Mouse (Mus musculus): ENCODE measurements around the gene Ptgfrn.

Ptgfrn gene

DNA sequence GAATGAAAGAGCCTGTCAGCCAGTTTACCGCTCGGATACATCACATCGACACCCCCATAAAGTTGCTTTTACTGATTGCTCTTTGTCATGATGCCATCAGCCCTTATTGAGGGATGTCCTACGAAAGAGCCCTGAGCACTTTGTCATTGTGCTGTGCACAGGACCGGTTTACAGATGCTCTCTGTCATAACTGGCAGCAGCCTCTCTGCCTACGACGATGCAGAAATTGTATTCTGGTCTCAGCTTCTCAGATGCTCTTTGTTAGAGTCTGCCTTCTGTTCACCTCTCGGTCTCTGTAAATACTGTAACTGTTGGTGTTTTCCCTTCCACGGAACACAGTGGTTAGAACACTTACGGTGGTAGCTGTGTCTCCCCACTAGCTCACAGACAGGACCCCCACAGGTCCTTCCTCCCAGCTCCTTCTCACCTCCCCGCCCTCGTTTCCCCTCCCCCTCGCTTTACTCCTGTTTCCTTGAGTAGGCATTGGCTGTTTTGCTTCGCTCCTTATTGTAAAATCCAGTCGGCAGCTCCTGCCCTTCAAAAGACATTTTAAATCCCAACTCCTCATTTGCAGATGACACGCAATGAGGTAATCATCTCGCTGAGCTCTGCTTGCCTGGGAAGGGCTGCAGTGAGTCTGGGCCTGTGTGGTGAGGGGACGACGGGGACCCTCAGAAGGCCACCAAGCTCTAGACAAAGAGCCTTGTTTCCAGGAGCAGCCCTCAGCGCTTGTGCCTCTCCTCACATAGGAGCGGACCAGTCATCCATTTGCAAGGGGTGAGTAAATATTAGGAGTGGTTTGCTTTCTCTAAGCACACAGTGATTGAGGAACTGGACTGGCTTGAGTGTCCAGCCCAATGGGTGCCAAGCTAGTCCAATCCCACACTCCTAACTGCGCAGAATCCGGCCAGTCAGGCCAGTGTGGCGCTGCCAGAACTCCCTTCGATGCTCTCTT is 6.6 kb upstream of the Ptgfrn start:
- DNase-seq (ENCODE audit: low spot score in 2 of 2), result no peak

- no peak for DNase-seq (ENCODE audit: low spot score in 2 of 2)
These were observed 2.4 kb upstream of the Ptgfrn start for GRCm38 (mm10) chr3:101112518-101112894.

- DNase-seq (ENCODE audit: low spot score in 2 of 2), result no peak
These were observed 1.9 kb upstream of the Ptgfrn start for GRCm38 (mm10) chr3:101111848-101112517.

DNA sequence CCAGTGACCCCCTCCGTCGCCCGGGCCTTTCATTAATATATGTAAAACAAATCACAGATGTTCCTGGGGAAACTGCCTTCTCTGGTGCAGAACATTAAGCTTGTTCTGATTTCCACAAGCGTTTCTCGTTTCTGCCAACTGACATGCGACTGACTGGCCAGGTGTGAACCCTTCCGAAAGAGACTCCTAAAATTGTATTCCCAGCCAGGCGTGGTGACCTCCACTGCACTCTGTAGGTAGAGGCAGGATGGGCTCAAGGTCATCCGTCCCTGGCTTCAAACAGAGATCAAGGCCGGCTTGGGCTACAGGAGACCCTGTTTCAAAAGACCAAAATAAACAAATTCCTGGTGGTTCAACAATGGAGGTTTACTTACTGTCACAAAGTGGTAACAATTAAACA is 1.2 kb upstream of the Ptgfrn start:
- no peak for DNase-seq (ENCODE audit: low spot score in 2 of 2)

DNA sequence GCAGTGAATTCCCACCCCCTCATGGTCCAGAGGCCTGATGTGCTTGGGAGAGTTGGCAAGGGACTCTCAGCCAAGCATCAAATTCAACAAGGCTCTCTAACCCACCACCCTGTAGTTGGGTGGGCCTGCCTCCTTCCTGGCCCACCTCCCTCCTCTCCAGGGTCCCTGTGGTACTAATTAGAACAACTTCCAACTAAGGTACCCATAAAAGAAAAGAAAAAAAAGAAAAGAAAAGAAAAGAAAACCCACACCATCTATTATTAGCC is 693 bp upstream of the Ptgfrn start:
- no peak for DNase-seq (ENCODE audit: low spot score in 2 of 2)

DNA sequence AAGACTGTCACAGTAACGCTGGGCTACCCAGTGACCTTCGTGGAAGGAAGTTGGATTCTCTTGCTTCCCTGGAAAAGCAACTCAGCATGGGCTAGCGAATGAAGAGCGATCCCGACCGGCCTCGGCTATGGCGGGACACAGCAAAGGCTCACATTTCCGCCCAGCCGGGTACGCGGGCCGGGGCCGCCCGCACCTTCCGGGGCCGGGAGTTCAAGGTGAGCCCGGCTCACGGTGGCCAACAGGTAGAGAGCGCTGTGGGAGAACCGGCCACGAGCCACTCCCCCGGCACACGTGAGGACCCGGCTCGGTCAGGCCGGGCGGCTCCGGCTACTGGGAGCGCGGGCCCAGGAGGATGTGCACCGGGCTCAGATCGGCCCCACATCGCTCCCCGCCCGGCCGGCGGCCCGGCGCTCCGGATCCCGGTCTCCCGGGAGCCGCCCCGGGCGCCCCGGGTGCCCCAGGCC is 488 bp downstream of the Ptgfrn start:
- no peak for DNase-seq (ENCODE audit: low spot score in 2 of 2)

DNA sequence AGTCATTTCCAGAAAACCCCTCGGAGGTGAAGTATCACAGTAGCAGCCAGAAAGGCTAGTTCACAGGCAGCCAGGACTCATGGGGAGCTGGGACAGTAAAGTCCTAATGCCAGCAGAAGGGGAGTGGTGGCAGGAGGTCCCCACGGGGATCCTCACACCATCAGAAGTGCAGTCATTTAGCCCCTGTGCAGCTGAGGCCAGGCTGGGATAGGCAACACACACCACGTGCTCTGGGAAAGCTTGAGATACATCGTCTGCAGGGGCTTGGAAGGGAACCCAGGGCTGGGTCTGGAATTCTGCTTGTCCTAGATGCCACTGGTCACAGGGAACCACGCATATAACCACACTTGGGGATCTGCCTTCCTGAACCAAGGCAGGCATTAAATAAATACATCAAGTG is 1.2 kb downstream of the Ptgfrn start:
- no peak for DNase-seq (ENCODE audit: low spot score in 2 of 2)

DNA sequence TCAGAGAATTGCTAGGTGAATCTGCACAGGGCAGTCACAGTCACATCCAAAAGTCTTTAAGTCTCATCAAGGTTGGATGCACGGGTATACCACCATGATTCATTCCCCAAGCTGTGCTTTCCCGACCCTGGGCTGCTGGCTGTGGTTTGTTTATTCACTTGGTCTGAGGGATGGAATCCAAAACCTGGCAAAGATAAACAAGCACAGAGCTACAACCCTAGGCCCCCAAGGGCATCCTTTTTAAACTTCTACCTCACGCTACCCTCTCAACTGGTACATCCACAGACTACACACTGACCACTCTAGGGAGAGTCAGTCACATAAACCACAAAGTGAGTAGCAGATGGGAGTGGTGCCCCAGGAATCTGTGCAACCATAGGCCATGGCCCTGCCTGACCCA is 1.8 kb downstream of the Ptgfrn start:
- no peak for DNase-seq (ENCODE audit: low spot score in 2 of 2)

DNA sequence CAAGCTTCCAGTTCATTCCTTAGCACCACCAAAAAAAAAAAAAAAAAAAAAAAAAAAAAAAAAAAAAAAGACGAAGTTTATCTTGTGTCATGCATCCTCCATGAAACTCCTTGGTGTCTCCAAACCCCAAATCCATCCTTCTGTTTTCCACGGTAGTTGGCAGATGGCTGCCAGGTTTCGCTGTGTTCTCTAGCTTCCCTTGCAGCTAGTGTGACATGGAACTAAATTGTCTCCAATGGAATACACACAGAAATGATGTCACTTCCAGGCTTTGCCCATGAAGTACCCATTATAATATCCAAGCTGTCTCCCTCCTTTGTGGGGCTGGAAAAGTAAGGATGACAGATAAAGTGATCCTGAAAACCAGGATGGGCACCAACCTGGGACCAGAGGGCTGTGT is 3.8 kb downstream of the Ptgfrn start:
- DNase-seq (ENCODE audit: low spot score in 2 of 2), result no peak

DNA sequence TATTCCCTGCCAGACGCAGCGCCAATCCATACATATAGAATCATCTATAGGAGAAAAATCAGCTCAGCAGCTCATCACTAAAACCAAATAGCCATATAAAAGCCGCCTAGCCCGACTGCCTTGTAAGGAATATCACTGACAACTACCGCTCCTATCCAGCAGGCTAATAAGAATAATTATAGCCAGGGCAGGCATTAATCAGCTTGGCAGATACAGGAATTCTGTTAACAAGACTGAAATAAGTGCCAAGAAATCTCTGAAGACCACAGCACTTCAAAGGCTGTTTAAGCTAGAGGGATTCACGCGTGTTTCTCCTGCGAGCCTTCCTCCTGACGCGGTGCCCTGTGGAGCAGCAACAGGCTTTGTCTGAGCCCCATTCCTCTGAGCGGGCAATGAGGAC is 4.6 kb downstream of the Ptgfrn start:
- no peak for DNase-seq (ENCODE audit: low spot score in 2 of 2)

DNA sequence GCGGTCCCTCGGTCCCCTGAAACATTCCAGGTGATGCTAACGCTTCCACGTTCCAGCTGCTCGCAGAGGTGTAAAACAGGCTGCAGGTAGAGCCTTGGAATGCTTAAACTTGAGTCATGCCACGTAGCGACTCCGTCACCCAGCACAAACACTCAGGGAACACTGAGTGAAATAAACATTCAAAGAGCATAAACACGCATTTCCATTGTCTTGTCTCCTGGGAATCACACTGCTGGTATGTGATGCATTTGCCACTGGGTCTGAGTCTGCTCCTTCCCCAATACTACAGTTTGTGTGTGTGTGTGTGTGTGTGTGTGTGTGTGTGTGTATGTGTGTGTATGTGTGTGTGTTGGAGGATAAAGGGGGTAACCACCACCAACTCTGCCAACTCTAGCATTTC is 5.2 kb downstream of the Ptgfrn start:
- no peak for DNase-seq (ENCODE audit: low spot score in 2 of 2)

DNA sequence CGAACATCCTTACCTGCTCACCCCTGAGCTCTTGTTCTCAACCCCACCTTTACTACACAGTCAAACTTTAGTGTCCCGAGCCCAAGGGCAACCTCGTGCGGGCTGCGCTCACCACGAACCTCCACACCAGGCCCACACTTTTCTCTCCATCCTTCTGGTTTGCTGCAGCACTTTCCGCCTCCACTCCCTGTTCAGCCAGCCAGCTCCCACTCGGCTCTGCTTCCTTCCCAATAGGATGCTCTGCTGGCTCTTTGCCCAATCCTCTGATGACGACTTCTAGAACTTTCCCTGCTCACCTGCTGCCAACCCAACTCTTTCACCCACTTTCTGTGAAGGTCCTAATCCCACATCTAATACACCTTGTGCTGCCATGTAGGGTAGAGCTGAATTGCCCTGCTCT is 6.3 kb downstream of the Ptgfrn start:
- DNase-seq (ENCODE audit: low spot score in 2 of 2), result peak; percentile 61 to 64

DNA sequence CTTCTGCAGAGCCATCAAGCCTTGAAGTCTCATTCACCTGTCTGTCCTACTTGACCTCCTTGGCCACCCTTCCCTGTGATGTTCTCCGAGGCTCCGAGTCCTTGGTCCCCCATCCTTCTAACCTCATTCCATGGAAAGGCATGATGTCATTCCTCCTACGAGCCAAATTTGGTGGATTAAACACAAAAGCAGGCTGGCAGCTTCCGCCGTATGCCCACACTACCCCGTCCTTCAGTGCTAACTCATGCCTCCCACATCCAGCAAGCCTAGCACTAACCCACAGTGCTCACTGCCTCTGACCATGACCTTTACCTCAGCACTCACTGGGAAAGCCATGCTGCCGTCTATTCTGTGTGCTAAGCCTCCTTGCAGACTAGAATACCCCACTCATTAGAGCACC is 8.0 kb downstream of the Ptgfrn start:
- peak in 1 of 2 experiments; percentile 57 for DNase-seq (ENCODE audit: low spot score in 2 of 2)

- no peak for DNase-seq (ENCODE audit: low spot score in 2 of 2)
These were observed 8.9 kb downstream of the Ptgfrn start for GRCm38 (mm10) chr3:101101184-101101583.

GRCm38 (mm10) chr3:101099701-101100357 is 10.2 kb downstream of the Ptgfrn start:
- no peak for DNase-seq (ENCODE audit: low spot score in 2 of 2)

DNA sequence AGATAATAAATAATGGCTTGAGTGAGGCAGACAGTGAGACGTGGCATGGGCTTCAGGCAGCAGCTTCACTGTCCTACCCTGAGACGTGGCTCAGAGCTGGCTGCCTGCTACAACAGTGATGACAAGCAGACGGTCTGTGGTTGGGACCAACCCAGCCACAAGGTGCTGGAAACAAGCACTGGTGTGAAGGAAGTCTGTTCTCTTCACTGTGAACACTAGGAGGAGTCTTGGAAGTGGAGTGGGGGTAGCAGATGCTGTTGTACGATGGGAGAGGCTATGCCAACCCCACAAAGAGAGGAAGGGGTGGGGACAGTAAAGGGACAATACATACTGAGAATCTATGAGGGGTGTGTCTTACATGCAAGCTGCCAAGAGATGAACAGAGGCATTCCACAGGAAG is 12.0 kb downstream of the Ptgfrn start:
- no peak for DNase-seq (ENCODE audit: low spot score in 2 of 2)

DNA sequence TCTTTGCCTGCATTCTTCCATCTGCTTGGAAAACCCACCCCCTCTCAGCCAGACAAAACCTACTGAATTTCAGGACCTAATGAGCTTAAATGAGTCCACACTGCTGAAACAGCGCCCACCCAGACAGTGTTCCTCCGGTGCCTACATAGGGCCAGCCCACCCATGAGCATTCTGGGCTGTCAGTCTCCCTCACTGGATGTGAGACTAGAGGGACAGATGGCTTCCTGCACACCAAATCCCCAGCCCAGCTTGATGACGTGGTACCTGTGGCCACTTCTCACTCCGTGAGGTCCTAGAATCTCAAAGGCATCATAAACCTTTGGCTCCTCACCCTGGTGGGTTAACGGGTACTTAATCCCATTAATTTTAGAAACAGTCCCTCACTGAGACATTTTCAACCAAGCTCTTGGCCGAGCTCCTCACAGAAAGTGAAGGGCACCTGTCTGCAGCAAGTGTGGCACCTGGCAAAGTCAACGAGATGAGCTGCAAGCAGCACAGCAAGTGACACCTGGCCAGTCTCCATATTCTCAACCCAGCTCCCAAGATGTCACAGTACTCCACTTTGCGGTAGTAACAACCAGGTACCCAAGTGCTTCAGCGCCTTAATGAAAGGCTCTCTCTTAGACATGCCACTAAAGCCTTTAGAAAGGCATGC is 12.8 kb downstream of the Ptgfrn start:
- DNase-seq (ENCODE audit: low spot score in 2 of 2), result no peak

- peak in 1 of 2 experiments; percentile 55 for DNase-seq (ENCODE audit: low spot score in 2 of 2)
These were observed 14.2 kb downstream of the Ptgfrn start for GRCm38 (mm10) chr3:101095761-101096449.

DNA sequence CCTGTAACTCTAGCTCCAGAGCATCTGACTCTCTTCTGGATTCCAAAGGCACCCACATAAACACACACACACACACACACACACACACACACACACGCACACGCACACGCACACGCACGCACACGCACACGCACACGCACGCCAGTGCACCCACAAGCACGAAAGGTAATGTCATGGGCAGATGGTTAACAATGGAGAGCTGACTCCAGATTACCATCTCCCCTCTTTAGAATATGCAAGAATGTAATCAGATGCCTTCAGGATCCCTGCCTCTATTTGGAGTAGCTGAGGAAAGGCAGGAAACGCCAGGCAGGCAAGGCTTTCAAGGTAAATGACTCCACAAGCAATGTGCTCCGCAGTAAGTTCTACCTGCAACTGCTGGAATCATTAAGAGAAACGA is 17.9 kb downstream of the Ptgfrn start:
- DNase-seq (ENCODE audit: low spot score in 2 of 2), result no peak

DNA sequence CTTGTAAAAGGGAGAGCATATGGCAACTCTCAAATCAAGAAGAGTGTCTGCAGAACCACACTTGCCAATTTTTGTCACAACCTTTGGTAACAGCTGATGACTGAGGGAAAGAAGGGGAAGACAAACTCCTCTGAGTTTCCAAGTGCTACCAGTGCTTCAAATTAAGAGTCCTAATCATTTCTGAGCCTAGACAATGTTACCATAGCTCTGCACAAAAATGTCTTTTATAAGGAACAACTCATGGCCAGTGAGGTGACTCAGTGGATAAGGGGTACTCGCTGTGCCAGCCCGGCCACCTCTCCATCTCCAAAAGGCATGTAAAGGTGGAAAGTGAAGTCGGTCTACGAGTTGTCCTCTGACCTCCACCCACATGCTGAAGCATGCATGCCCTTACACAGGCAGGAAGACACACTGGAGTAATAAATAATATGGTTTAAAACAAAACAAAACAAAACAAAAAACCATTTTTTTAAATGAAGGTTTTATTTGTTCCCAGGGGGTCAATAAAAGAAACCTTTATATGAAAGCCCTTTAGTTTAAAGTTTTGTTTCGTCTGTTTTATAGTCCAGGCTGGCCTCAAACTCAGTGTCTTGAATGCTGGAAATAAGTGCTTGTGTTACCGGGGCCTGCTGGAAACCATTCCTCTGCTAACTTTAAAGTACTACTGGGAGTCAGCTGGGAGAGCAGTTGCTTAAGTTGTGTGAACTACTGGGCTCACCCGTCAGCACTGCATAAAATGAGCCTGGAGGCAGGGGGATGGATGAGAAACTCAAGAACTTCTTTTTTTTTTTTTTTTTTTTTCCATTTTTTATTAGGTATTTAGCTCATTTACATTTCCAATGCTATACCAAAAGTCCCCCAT is 23.3 kb downstream of the Ptgfrn start:
- DNase-seq (ENCODE audit: low spot score in 2 of 2), result no peak

- DNase-seq (ENCODE audit: low spot score in 2 of 2), result no peak
These were observed 29.2 kb downstream of the Ptgfrn start for GRCm38 (mm10) chr3:101080925-101081324.
